Mouse (Mus musculus): Measurements from ENCODE around the gene Gm14409. TPM values are rescaled to one million over a fixed set of nuclear protein-coding genes. Genes with fewer than 3 reads are reported as not detected.

The Gm14409 gene
- not detected for total RNA-seq (2023)

DNA sequence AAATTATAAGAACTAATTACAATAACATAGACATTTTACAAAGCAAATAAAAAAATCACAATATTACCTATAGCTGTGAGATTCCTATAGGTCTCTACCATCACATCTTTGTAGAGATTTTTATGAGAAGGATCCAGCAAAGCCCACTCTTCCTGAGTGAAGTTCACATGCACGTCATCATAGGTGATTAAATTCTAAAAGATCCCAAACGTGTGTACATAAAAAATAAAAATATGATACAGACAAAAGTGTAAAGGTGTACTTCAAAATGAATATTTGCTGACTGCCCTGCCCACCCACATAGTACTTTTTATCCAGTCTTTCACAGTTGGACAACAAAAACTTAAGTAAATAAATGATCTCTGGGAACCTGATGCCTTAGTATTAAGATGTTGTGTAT lies at the start of gene Gm14409:
TSS of gene Gm14409 (minus strand) at position 101 of the 400 bp plus-strand sequence.

Other genes with a start within 250 kb of the Gm14409 start
- gene Gm14401, start 192.7 kb downstream of the Gm14409 start, total RNA-seq (2023), result not detected
- gene Gm14410, start 60.6 kb downstream of the Gm14409 start, total RNA-seq (2023), result 2.9 TPM
- gene Gm14412, start 57.3 kb upstream of the Gm14409 start, total RNA-seq (2023), result not detected
- gene Gm14418, start 131.3 kb upstream of the Gm14409 start, total RNA-seq (2023), result 1.1 TPM
- gene Zfp970, start 197.7 kb upstream of the Gm14409 start, total RNA-seq (2023), result 4.4 TPM
- gene Gm14403, start 231.2 kb upstream of the Gm14409 start, total RNA-seq (2023), result 3.8 TPM

Measured in CD8-positive naive resting alpha-beta T cell, adult 57 days (primary cell).